Mouse (Mus musculus) kidney, embryonic 14.5 days (tissue): ENCODE measurements around the gene 4931428F04Rik. TPM values are rescaled to one million over a fixed set of nuclear protein-coding genes. Genes with fewer than 3 reads are reported as not detected.

Source experiments
- ATAC-seq: fragments of 200-750 bp; cut with Nextera tagmentation; 2 replicates; pipeline ENCODE4 v1.8.0; 2017; ENCODE audit warnings: moderate number of reproducible peaks, mild to moderate bottlenecking, moderate TSS enrichment, moderate library complexity; ENCODE audit not compliant: low FRiP score, low TSS enrichment
- H3K27ac ChIP-seq: fragments of 300-500 bp; sonication (generic); 2 replicates; pipeline ENCODE4 v1.5.1; 2014; ENCODE audit warnings: low read depth, mild to moderate bottlenecking, low read length, moderate library complexity, mixed read lengths
- H3K27me3 ChIP-seq: fragments of 300-500 bp; sonication (generic); 2 replicates; pipeline ENCODE4 v1.6.1; 2014; ENCODE audit warnings: mild to moderate bottlenecking, low read length; ENCODE audit not compliant: control insufficient read depth, insufficient read depth
- H3K36me3 ChIP-seq: fragments of 300-500 bp; sonication (generic); 2 replicates; pipeline ENCODE4 v1.6.1; 2014; ENCODE audit warnings: low read length, mixed read lengths; ENCODE audit not compliant: control insufficient read depth, insufficient read depth
- H3K4me1 ChIP-seq: fragments of 300-500 bp; sonication (generic); 2 replicates; pipeline ENCODE4 v1.6.1; 2014; ENCODE audit warnings: low read length, mixed read lengths; ENCODE audit not compliant: control insufficient read depth, insufficient read depth
- H3K4me2 ChIP-seq: fragments of 300-500 bp; sonication (generic); replicated peaks from 2 replicates; pipeline ENCODE4 v1.6.1; 2014; ENCODE audit warnings: low read depth, mild to moderate bottlenecking, low read length
- H3K4me3 ChIP-seq: fragments of 300-500 bp; sonication (generic); 2 replicates; pipeline ENCODE4 v1.5.1; 2014; ENCODE audit warnings: mild to moderate bottlenecking, low read length
- H3K9ac ChIP-seq: fragments of 300-500 bp; sonication (generic); 2 replicates; pipeline ENCODE4 v1.6.1; 2014; ENCODE audit warnings: low read depth, mild to moderate bottlenecking, low read length, moderate library complexity
- H3K9me3 ChIP-seq: fragments of 300-500 bp; sonication (generic); 2 replicates; pipeline ENCODE4 v1.6.1; 2016; ENCODE audit warnings: low read length; ENCODE audit not compliant: control insufficient read depth
- WGBS: fragments of 180-500 bp; shearing (Covaris S2); extraction: QIAGEN DNeasy Blood & Tissue Kit; methylation state at CpG from one replicate; pipeline ENCODE4 v1.1.7; 2014; 5-methylcytosine and 5-hydroxymethylcytosine counted together
- polyA plus RNA-seq: library from polyadenylated mRNA; unstranded; fragments of >200 nt; fragmentation: Nextera tagmentation; extraction: Ambion mirVana; gene quantifications from 2 replicates; pipeline ENCODE4 v1.2.1, GENCODE M21; 2014

The 4931428F04Rik gene
- polyA plus RNA-seq, 1 experiment from 2014 or later: 10.4 TPM

GRCm38 (mm10) chr8:105283074-105283473 lies 6.6 kb downstream of the 4931428F04Rik start:
- 28% methylated on average over 23 of the region's 23 CpGs for WGBS
- H3K27ac ChIP-seq: no peak overlapping the region
- H3K9me3 ChIP-seq: no peaks in the 10 kb centered on the region
- peaks cover 5% of the 10 kb centered on the region; the same call in 1 of the 2 replicates for H3K36me3 ChIP-seq
- 0 out of 2 replicates have a peak overlapping the region, but pooled peaks have one; percentile 4 for H3K9ac ChIP-seq
- H3K4me2 ChIP-seq: no peak overlapping the region
- peaks cover 7% of the 10 kb centered on the region; the same call in 1 of the 2 replicates for H3K4me1 ChIP-seq
- 0 out of 2 replicates have a peak, but pooled peaks have one; percentile 25 for ATAC-seq
- peaks cover 19% of the 10 kb centered on the region for H3K27me3 ChIP-seq
- no peak overlapping the region for H3K4me3 ChIP-seq

- Histone ChIP-seq H3K9ac (no peak overlapping the region), H3K4me1 (0 out of 2 replicates have a peak, but pooled peaks cover 5% of the 10 kb centered on the region), H3K4me3 (no peak overlapping the region), H3K36me3 (peaks cover 5% of the 10 kb centered on the region; the same call in 1 of the 2 replicates), H3K27ac (no peak overlapping the region), H3K27me3 (peaks cover 28% of the 10 kb centered on the region), H3K9me3 (no peaks in the 10 kb centered on the region), H3K4me2 (no peak overlapping the region)
- WGBS: 89% methylated on average over 4 of the region's 4 CpGs
- no peak for ATAC-seq
These were observed 7.4 kb downstream of the 4931428F04Rik start for GRCm38 (mm10) chr8:105282239-105282638.

DNA sequence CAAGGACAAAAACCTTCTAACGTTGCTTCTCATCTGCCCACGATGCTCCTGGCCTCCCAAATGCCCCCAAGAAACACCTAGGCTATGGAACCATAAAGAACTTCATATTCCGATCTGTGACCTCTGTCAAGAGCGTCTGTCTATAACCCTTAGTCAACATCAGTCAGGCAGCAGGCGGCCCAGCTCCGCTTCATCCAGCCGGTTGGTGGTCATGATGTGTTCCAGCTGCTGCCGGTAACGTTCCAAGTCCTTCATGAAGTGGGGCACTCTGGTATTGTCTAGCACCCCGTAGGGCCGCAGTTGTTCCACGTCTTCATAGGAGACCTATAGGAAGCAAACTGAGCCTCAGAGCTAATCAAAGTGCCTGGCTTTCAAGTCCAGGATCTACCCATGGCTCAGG lies 7.8 kb downstream of the 4931428F04Rik start:
- H3K4me2 ChIP-seq: no peak overlapping the region
- no peak overlapping the region for H3K27ac ChIP-seq
- no peaks in the 10 kb centered on the region for H3K9me3 ChIP-seq
- H3K36me3 ChIP-seq: peaks cover 5% of the 10 kb centered on the region; the same call in 1 of the 2 replicates
- 0 out of 2 replicates have a peak, but pooled peaks cover 5% of the 10 kb centered on the region for H3K4me1 ChIP-seq
- 89% methylated on average over 12 of the region's 12 CpGs for WGBS
- H3K27me3 ChIP-seq: peaks cover 32% of the 10 kb centered on the region
- no peak overlapping the region for H3K4me3 ChIP-seq
- no peak for ATAC-seq
- no peak overlapping the region for H3K9ac ChIP-seq

GRCm38 (mm10) chr8:105280567-105280966 lies 9.1 kb downstream of the 4931428F04Rik start:
- H3K4me2 ChIP-seq: no peak overlapping the region
- ATAC-seq: no peak
- no peaks in the 10 kb centered on the region for H3K9me3 ChIP-seq
- 77% methylated on average over 3 of the region's 3 CpGs for WGBS
- H3K27me3 ChIP-seq: peaks cover 44% of the 10 kb centered on the region
- peaks cover 15% of the 10 kb centered on the region; the same call in 1 of the 2 replicates for H3K4me1 ChIP-seq
- no peak overlapping the region for H3K9ac ChIP-seq
- no peak overlapping the region for H3K4me3 ChIP-seq
- peaks cover 5% of the 10 kb centered on the region; the same call in 1 of the 2 replicates for H3K36me3 ChIP-seq
- no peak overlapping the region for H3K27ac ChIP-seq

DNA sequence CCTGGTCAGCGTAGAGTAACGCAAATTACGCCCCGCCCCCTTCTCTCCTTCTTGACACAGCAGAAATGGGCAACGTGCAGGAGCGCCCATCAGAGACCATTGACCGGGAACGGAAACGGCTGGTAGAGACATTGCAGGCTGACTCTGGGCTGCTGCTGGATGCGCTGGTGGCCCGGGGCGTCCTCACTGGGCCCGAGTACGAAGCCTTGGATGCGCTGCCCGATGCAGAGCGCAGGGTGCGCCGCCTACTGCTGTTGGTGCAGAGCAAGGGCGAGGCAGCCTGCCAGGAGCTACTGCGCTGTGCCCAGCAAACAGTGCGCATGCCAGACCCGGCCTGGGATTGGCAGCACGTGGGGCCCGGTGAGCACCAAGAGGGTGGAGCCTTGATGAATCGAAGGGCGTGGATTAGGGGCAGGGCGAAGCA lies 10.7 kb downstream of the 4931428F04Rik start:
- Histone ChIP-seq H3K4me3 (peak overlapping the region; percentile 14; the same call in 1 of the 2 replicates), H3K27ac (no peak overlapping the region), H3K9me3 (no peaks in the 10 kb centered on the region), H3K4me2 (peak overlapping the region; percentile 34), H3K4me1 (peaks cover 17% of the 10 kb centered on the region; the same call in 1 of the 2 replicates), H3K9ac (no peak overlapping the region), H3K36me3 (peaks cover 5% of the 10 kb centered on the region; the same call in 1 of the 2 replicates), H3K27me3 (peaks cover 61% of the 10 kb centered on the region)
- 3% methylated on average over 28 of the region's 28 CpGs for WGBS
- ATAC-seq: peak; percentile 22; the same call in 1 of the 2 replicates

- ATAC-seq: peak; percentile 53
- peak overlapping the region; percentile 34 for H3K4me3 ChIP-seq
- 0 out of 2 replicates have a peak overlapping the region, but pooled peaks have one; percentile 29 for H3K9ac ChIP-seq
- no peaks in the 10 kb centered on the region for H3K9me3 ChIP-seq
- H3K27me3 ChIP-seq: peaks cover 84% of the 10 kb centered on the region
- peak overlapping the region; percentile 53 for H3K4me2 ChIP-seq
- no peak overlapping the region for H3K27ac ChIP-seq
- peaks cover 17% of the 10 kb centered on the region; the same call in 1 of the 2 replicates for H3K4me1 ChIP-seq
- H3K36me3 ChIP-seq: no peaks in the 10 kb centered on the region
- 4% methylated on average over 30 of the region's 30 CpGs for WGBS
These were observed 13.2 kb downstream of the 4931428F04Rik start for GRCm38 (mm10) chr8:105276292-105277120.

- no peaks in the 10 kb centered on the region for H3K36me3 ChIP-seq
- H3K4me3 ChIP-seq: peak within 1 kb of the TSS; percentile 34
- 7% methylated on average over 10 of the region's 10 CpGs for WGBS
- peak within 1 kb of the TSS; percentile 53 for H3K4me2 ChIP-seq
- peaks cover 17% of the 10 kb centered on the region; the same call in 1 of the 2 replicates for H3K4me1 ChIP-seq
- no peaks in the 10 kb centered on the region for H3K9me3 ChIP-seq
- H3K27ac ChIP-seq: no peak within 1 kb of the TSS
- H3K9ac ChIP-seq: 0 out of 2 replicates have a peak within 1 kb of the TSS, but pooled peaks have one; percentile 29
- H3K27me3 ChIP-seq: peaks cover 90% of the 10 kb centered on the region
- no peak for ATAC-seq
These were observed 13.8 kb downstream of the 4931428F04Rik start, which contains the start of gene Nol3 for GRCm38 (mm10) chr8:105275840-105276239. TSS of gene Nol3 (plus strand) at chr8:105276140.

- no peak overlapping the region for H3K27ac ChIP-seq
- no peaks in the 10 kb centered on the region for H3K9me3 ChIP-seq
- ATAC-seq: no peak
- H3K27me3 ChIP-seq: peaks cover 95% of the 10 kb centered on the region
- no peak overlapping the region for H3K4me3 ChIP-seq
- H3K4me2 ChIP-seq: peak overlapping the region; percentile 53; the same call in 1 of the 2 replicates
- H3K4me1 ChIP-seq: peaks cover 17% of the 10 kb centered on the region; the same call in 1 of the 2 replicates
- H3K36me3 ChIP-seq: no peaks in the 10 kb centered on the region
- no peak overlapping the region for H3K9ac ChIP-seq
- WGBS: 11% methylated on average over 11 of the region's 11 CpGs
These were observed 14.3 kb downstream of the 4931428F04Rik start for GRCm38 (mm10) chr8:105275387-105275786.

DNA sequence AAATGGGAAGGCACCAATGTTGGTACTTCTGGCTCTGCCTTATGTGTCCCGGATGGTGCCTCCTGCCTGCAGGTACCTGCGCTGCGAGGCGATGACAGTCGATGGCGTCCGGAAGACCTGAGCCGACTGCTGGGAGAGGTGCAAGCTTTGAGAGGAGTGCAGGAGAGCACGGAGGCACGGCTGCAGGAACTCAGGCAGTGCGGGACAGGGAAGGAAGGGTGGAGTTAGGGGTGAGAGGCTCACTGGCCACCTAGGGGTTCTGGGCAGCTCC lies 18.8 kb downstream of the 4931428F04Rik start:
- H3K4me2 ChIP-seq: no peak overlapping the region
- no peak overlapping the region for H3K4me3 ChIP-seq
- no peaks in the 10 kb centered on the region for H3K36me3 ChIP-seq
- ATAC-seq: no peak
- no peak overlapping the region for H3K9ac ChIP-seq
- WGBS: 3% methylated on average over 11 of the region's 11 CpGs
- peaks cover 98% of the 10 kb centered on the region for H3K27me3 ChIP-seq
- H3K27ac ChIP-seq: no peak overlapping the region
- H3K9me3 ChIP-seq: peaks cover 4% of the 10 kb centered on the region; the same call in 1 of the 2 replicates
- peaks cover 24% of the 10 kb centered on the region for H3K4me1 ChIP-seq
